Mouse (Mus musculus): Measurements from ENCODE around the gene Pvr. TPM values are rescaled to one million over a fixed set of nuclear protein-coding genes. Genes with fewer than 3 reads are reported as not detected.

Pvr gene
- polyA plus RNA-seq, 1 experiment, result 10.9 TPM

DNA sequence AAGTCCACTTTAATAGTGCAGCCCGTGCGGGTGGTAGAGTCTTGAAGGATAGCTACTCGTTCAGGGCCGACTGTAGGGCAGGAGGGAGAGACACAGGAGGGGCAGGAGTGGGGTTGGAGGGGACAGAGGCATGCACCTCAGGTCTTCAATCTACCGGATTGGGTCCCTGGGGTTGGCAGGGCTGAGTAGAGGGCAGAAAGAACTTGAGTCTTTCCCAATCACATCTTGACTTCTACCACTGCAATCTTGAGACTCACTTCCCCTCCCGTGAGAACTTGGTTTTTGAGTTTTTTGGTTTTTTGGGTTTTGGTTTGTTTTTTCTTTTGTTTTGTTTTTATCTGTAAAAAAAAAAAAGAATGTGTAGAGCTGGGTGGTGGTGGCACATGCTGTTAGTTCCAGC is 64.7 kb downstream of the Pvr start:
- Histone ChIP-seq H3K36me3 (ENCODE audit: control insufficient read depth, insufficient read depth, low read length) (no peaks in the 10 kb centered on the region), H3K27ac (ENCODE audit: insufficient read depth, low read depth, low read length) (no peak overlapping the region), H3K27me3 (replicated peaks; ENCODE audit: control insufficient read depth, insufficient read depth, low read length) (no peaks in the 10 kb centered on the region; the same call in 1 of the 2 replicates), H3K4me1 (ENCODE audit: control insufficient read depth, insufficient read depth, low read length) (no peaks in the 10 kb centered on the region), H3K4me3 (ENCODE audit: insufficient read depth, low read depth, low read length) (no peak overlapping the region)
- 86% methylated on average over 6 of the region's 6 CpGs for WGBS
- TF ChIP-seq POLR2A (IDR thresholded peaks at IDR 0.05; ENCODE audit: low read depth, low read length) (no peak), CTCF (conservative IDR thresholded peaks at IDR 0.05; ENCODE audit: insufficient read depth, insufficient read length, low read depth, low read length) (no peak)
- no peak for DNase-seq

DNA sequence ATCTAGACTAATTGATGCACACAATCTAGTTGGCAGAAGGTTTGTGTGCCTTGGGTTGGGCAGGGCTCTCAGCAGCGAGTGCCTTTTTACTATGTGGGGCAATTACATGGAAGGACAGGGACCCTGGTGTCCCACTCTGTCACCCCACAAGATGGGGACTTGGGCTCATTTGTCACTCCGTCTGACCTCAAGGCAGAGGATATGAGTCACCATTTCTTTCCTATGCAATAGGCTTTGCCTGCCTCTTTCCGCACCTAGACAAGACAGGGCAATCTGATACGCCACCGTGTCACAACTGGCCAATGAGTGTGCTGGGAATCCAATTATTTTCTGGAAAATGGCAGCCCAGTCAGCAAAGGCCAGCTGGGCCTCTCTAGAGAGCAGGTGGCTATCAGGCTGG is 65.3 kb downstream of the Pvr start:
- TF ChIP-seq POLR2A (IDR thresholded peaks at IDR 0.05; ENCODE audit: low read depth, low read length) (no peak), CTCF (conservative IDR thresholded peaks at IDR 0.05; ENCODE audit: insufficient read depth, insufficient read length, low read depth, low read length) (no peak)
- no peak for DNase-seq
- Histone ChIP-seq H3K4me3 (ENCODE audit: insufficient read depth, low read depth, low read length) (no peak overlapping the region), H3K27ac (ENCODE audit: insufficient read depth, low read depth, low read length) (no peak overlapping the region), H3K27me3 (replicated peaks; ENCODE audit: control insufficient read depth, insufficient read depth, low read length) (no peaks in the 10 kb centered on the region; the same call in 1 of the 2 replicates), H3K36me3 (ENCODE audit: control insufficient read depth, insufficient read depth, low read length) (no peaks in the 10 kb centered on the region), H3K4me1 (ENCODE audit: control insufficient read depth, insufficient read depth, low read length) (no peaks in the 10 kb centered on the region)
- WGBS, result 79% methylated on average over 5 of the region's 5 CpGs

Other genes with a start within 250 kb of the Pvr start
- 0.42 and 0.57 TPM in 2 replicates for gene Apoc2, start 243.2 kb downstream of the Pvr start, polyA plus RNA-seq (2012; rRNA removed)
- gene Gm44805, start 239.7 kb downstream of the Pvr start, polyA plus RNA-seq (2012; rRNA removed), result not detected in 2 replicates
- 0.29 TPM in 1 of 2 replicates, not detected in the other for gene Apoc4, start 239.7 kb downstream of the Pvr start, polyA plus RNA-seq (2012; rRNA removed)
- gene Apoc1, start 228.5 kb downstream of the Pvr start, polyA plus RNA-seq (2012; rRNA removed), result 12.2 and 16.5 TPM in 2 replicates
- gene Apoe, start 222.0 kb downstream of the Pvr start, polyA plus RNA-seq (2012; rRNA removed), result 922 and 939 TPM in 2 replicates
- gene Tomm40, start 205.7 kb downstream of the Pvr start, polyA plus RNA-seq (2012; rRNA removed), result 83.9 and 86.3 TPM in 2 replicates
- gene Nectin2, start 170.7 kb downstream of the Pvr start, polyA plus RNA-seq (2012; rRNA removed), result 44.5 and 47.7 TPM in 2 replicates
- 237 and 272 TPM in 2 replicates for gene Bcam, start 150.1 kb downstream of the Pvr start, polyA plus RNA-seq (2012; rRNA removed)
- 24.4 and 32.6 TPM in 2 replicates for gene Cblc, start 124.4 kb downstream of the Pvr start, polyA plus RNA-seq (2012; rRNA removed)
- 10.3 and 14.4 TPM in 2 replicates for gene Bcl3, start 98.4 kb downstream of the Pvr start, polyA plus RNA-seq (2012; rRNA removed)
- 0.12 TPM in 1 of 2 replicates, not detected in the other for gene Gm19345, start 69.2 kb downstream of the Pvr start, polyA plus RNA-seq (2012; rRNA removed)
- 0.14 and 0.16 TPM in 2 replicates for gene Ceacam16, start 59.9 kb downstream of the Pvr start, polyA plus RNA-seq (2012; rRNA removed)
- 0.11 and 0.25 TPM in 2 replicates for gene Ceacam19, start 33.2 kb downstream of the Pvr start, polyA plus RNA-seq (2012; rRNA removed)
- gene Igsf23, start 29.6 kb upstream of the Pvr start, polyA plus RNA-seq (2012; rRNA removed), result 0.14 and 0.31 TPM in 2 replicates
- gene Ceacam20, start 44.3 kb upstream of the Pvr start, polyA plus RNA-seq (2012; rRNA removed), result 0.03 TPM in 1 of 2 replicates, not detected in the other
- not detected in 2 replicates for gene Nlrp9b, start 70.3 kb upstream of the Pvr start, polyA plus RNA-seq (2012; rRNA removed)
- not detected in 2 replicates for gene Vmn1r91, start 178.5 kb upstream of the Pvr start, polyA plus RNA-seq (2012; rRNA removed)
- gene Gm16442, start 201.4 kb upstream of the Pvr start, polyA plus RNA-seq (2012; rRNA removed), result not detected in 2 replicates
- not detected in 2 replicates for gene Vmn1r93, start 217.9 kb upstream of the Pvr start, polyA plus RNA-seq (2012; rRNA removed)
- not detected in 2 replicates for gene Vmn1r94, start 247.2 kb upstream of the Pvr start, polyA plus RNA-seq (2012; rRNA removed)

All from kidney, adult 2 months (tissue).